Mouse (Mus musculus) cerebellum, adult 11 months (tissue): ENCODE measurements around the gene Gjb2.

ENCODE experiments used
- DNase-seq: peaks from one replicate; pipeline ENCODE4 v3.0.0; 2022

Gjb2 gene

GRCm38 (mm10) chr14:57104106-57105023 is at the start of gene Gjb2:
Gjb2 (minus strand) TSS chr14:57104702.
- no peak for DNase-seq

DNA sequence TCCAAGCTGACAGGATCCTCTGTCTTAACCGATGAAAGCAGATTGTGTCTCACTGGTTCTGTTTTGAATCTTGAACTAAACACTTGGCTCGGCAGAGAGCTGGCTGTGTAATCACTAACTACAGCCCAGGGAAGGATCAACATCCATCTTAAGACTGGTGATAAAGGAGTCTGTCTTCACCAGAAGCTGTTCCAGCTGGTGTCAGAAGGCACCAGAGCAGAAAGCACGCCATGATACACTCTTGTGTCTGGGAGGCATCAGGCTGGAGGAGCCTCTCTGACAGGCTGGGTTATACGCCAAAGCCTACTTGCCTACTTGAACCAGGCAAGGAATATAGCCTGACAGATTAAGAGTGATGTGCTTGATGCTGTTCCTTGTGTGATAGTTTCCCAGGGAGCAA is 41.2 kb upstream of the Gjb2 start:
- no peak for DNase-seq

GRCm38 (mm10) chr14:57135265-57135664 is 30.8 kb upstream of the Gjb2 start:
- DNase-seq = no peak

DNA sequence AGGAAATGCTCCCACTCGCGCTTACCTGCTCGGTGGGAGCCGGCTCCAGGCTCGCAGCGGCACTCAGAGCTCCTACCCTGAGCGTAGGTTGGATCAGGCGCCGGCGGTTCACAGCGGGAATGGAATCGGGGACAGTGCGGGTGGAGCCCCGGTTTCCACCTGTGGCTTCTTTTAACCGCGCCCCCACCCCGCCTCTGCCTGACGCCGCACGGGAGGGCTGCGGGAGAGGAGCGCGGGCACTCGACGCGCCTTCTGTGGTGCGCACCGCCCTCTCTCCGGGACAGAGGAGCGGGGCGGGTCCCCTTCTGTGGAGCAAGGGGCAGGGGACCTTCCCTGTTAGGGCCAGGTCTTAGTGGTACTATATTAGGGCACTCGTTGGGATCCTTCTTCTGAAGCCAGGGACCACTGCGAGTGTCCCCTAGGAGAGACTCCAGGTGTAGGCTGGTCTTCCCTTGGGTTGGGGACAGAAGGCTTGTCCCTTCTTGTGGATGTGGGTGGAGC is 28.7 kb upstream of the Gjb2 start, which contains the start of gene Gjb6:
TSS of gene Gjb6 (minus strand) at position 451 of the 501 bp plus-strand sequence.
- DNase-seq = no peak

DNA sequence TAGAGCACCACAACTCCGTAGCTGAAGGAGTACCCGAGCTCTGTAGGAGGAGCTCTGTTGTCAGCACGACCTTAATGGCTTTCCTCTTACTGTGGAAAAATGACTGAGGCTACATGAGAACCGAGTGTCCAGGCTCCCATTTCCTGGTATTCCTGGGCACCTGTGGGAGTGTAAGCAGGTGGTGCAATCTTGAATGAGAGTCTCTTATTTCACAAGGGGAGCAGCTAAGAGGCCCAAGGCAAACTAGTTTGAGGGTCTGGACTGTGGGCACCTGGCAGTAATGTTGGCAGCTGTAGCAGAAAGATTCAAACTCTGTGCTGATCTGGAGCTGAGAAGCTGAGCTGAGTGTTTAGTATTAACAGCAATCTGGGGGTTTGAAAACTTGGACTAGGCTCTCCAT is 22.9 kb upstream of the Gjb2 start:
- DNase-seq = no peak

- DNase-seq = no peak
These were observed 17.8 kb upstream of the Gjb2 start for GRCm38 (mm10) chr14:57122295-57122694.

DNA sequence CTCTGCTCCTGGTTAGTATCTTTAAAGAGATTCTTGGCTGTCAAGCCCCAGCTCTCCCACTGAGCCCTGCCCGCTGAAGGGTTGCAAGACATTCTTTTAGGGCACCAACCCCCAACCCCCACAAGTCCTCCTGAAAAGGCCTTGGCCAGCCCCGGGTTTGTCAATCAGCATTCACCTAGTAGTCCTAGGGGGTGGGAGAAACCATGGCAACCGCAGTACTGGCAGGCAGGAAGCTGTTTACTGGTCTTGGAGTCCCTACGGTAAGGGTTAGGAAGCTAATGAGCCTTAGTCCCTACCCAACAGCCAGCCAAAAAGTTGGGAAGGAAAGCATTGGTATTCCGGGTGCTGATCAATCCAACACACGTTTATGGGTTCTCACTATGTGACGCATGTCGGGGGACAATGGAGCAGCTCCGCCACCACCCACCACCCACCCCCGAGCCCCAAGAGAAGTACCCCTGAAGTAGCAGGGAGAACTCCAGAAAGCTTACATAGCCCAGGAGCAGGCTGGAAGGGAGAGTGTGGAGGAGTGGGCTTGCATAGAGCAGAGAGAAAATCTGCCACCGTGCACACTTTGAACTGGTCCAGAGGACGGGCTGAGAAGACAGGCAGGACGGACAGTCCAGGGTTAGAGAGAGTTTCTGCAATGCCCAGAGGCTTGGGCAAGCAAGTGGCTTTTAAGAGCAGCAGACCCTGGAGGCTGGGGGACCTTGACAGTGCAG is 11.5 kb upstream of the Gjb2 start, which contains the start of gene Gm4491:
TSS of gene Gm4491 (minus strand) at position 61 of the 722 bp plus-strand sequence.
- peak; percentile 4 for DNase-seq

- no peak for DNase-seq
These were observed 4.7 kb upstream of the Gjb2 start for GRCm38 (mm10) chr14:57109194-57109593.

DNA sequence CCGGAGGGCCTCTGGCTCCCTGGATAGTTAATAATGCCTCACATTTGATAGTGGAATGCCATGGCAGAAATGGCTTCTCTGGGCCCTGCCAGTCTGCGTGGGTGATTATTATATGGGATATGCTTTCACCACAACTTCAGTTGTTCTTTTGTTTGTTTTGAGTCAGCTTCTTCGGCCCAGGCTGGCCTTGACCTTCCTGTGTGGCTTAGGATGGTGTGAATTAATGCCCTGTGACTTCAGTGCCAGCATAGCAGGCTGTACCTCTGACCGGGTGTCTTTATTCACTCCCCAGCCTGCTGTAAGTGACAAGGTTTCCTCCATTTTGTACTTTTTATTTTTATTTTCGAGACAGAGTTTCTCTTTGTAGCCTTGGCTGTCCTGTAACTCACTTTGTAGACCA is 3.4 kb upstream of the Gjb2 start:
- DNase-seq = no peak

- DNase-seq = no peak
These were observed 2.6 kb upstream of the Gjb2 start for GRCm38 (mm10) chr14:57107091-57107490.

GRCm38 (mm10) chr14:57105721-57106120 is 1.2 kb upstream of the Gjb2 start:
- DNase-seq = no peak

DNA sequence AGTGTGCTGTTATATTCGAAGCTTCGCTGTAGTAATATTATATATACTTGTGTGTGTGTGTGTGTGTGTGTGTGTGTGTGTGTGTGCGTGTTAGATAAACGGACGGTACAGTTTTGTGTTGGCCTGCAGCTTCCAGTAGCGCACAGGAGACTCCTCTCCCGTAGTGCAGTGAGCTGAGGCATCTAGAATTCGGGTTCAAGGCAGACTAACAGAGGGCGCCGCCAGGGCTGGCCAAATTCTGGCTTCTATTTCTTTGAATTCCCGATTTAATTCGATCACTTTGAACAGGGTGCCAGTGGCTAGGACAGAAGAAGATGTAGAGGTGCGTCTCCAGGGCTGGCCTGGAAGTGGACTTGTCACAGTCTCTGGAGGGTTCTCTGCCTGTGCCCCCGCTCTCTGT is 609 bp upstream of the Gjb2 start:
- DNase-seq = no peak

GRCm38 (mm10) chr14:57103711-57104105 is 794 bp downstream of the Gjb2 start:
- DNase-seq = no peak

DNA sequence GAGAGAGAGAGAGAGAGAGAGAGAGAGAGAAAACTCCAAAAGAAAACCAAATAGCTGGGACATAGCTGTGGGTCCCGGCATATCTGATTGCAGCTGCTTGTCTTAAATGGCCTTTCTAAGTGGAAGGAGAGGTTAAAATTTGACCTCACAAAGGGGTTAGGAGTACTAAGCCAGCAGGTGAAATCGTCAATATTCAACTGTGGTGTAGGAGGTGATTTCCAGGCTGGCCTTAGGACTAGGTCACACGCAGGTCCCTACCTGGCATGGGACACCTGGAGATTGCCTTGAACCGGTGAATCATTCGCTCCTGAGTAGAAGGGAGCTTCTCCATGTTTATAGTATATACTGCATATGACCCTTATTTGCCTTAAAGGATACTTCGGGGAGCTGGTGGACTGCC is 1.4 kb downstream of the Gjb2 start:
- DNase-seq = no peak

DNA sequence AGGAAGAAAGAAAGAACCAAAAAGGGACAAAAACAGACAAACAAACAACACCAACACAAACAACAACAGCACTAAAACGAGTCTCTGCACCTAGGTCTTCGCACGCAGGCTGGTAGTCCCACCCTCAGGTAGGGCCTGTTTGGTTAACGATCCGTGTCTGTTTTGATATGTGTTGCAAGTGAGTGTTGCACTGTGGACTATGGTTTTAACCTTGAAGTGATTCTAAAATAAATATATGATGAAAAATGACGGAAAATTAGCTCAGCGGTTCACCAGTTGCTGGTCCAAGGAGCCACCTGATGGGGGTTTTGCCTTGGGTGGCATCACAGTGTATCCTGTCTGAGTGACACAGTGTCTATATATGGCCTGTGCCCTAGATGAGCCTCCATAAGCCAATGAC is 2.9 kb downstream of the Gjb2 start:
- DNase-seq = no peak

GRCm38 (mm10) chr14:57095855-57096254 is 8.6 kb downstream of the Gjb2 start:
- no peak for DNase-seq

DNA sequence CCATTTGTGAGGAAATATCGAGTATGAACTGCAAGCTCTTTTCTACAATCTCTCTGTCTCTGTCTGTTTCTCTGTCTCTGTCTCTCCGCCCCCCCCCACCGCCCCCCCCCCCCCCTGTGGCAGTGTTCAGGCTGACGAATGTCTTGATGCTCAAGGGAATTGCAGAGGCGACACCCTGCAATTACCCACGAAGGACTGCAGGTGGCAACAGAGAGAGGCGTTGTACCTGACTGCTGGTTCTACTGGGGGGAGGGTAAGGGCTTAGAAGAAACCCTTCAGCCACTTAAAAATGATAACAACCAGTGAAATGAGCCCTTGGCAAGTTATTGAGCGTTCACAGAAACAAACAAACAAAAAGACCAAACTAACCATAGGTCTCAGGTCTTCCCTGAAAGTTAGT is 11.5 kb downstream of the Gjb2 start:
- no peak for DNase-seq

- no peak for DNase-seq
These were observed 14.5 kb downstream of the Gjb2 start for GRCm38 (mm10) chr14:57090001-57090400.

DNA sequence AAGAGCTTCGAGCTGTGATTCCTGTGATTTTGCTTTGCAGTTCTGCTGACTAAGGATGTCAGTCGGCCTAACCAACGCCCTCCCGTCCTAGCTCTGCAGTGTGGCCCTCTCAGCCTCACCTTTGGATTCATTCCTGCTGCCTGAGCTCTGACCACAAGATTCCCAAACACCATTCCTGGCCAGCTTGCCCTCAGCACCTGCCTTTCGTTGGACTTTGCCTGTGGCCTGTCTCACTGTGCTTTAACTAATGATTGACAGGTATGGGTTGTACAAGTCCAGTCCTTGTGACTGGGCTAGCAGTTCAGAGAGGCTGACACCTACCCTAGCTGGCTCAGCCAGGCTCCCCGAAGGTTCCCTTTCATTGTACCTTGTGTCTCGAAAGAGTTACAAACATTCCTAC is 15.4 kb downstream of the Gjb2 start:
- no peak for DNase-seq

DNA sequence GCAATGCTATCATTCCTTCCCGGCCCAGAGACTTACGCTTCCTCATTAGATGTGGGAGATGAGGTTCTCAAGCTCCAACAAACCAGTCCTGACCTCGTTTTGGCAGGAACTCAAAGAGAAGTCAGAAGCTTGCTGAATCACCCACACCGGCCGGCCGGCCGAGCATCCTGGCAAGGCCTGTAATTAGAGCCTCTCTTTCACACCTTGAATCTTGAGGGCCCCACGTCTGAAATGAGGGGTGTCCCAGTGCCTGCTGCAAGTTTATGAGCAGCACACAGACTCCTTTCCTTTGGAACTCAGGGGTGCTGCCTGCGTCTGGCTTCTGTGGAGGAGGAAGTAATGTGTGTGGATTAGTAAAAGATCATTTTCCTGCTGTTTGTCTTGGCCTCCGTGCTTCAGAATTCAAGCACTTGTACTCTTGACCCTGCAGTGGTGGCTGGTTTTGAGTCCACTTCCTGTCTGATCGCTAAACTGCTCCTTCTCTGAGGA is 20.3 kb downstream of the Gjb2 start:
- DNase-seq = no peak

- no peak for DNase-seq
These were observed 21.6 kb downstream of the Gjb2 start for GRCm38 (mm10) chr14:57082863-57083262.

DNA sequence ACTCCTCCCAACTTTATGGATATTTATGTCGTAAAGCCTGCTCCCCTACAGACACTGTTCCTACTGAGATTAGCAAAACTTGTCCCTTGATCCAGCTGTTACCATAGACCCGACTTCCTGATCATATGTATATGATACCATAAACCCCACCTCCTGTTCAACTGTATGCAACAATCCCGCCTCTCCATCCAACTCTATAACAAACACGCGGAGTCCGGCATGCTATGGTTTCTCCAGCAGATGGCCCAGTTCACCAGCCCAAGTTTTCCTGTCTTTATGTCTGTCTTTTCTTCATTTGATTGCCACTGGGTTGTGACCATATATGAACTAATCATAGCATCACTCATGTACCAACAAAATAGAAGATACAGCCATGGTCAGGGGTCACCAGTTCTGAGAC is 29.0 kb downstream of the Gjb2 start:
- DNase-seq = no peak

DNA sequence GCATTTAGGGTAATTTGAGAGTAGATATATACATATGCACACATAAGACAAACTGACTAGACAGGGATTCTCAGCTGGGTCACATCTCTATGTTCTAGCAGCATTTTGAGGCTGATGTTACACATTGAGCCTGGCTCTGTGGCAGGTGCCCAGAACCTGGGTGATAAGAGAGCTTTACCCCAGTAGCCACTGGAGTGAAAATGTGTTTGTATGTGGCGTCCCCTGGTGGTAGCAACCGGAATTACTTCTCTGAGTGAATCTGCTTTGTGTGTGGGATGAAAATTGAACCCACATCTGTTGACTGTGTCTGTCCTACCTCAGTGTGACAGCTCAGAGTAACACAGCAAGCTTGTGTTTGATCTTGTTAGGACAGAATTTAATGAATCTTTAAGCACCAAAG is 34.6 kb downstream of the Gjb2 start:
- DNase-seq = peak; percentile 11

GRCm38 (mm10) chr14:57066053-57066452 is 38.4 kb downstream of the Gjb2 start:
- no peak for DNase-seq
